In genomic region chr3:129208031-129208380, GRCm38 (mm10) we compare ENCODE assay signal across 16 mouse cellular contexts. TPM values are rescaled to one million over a fixed set of nuclear protein-coding genes. Genes with fewer than 3 reads are reported as not detected.
"Had no signal": no experiment of that assay in that cellular context is flagged by ENCODE, and none has a peak within 500 bp of the region (broad histone marks: within the 10 kb centered on the region; RNA-seq: fewer than 3 reads in every experiment).

No protein-coding gene starts in this region.

- H3K36me3 ChIP-seq: limb, embryonic 12.5 days; liver, embryonic 13.5 days; lung, embryonic 15.5 days; neural tube, embryonic 12.5 days had no signal

- H3K4me1 ChIP-seq: liver, embryonic 13.5 days had no signal

- H3K4me3 ChIP-seq: layer of hippocampus, adult 2 months; limb, embryonic 12.5 days; liver, embryonic 13.5 days; lung, embryonic 15.5 days; neural tube, embryonic 12.5 days had no signal

- DNase-seq: kidney, adult 9 months; liver; liver, embryonic 13.5 days; liver, postnatal 0 days; thymus, postnatal 14 days had no signal

- H3K9ac ChIP-seq: limb, embryonic 12.5 days; liver, embryonic 13.5 days; liver, postnatal 0 days; lung, embryonic 15.5 days; neural tube, embryonic 12.5 days had no signal

- H3K27ac ChIP-seq: kidney, postnatal 0 days; layer of hippocampus, adult 2 months; limb, embryonic 12.5 days; liver, embryonic 13.5 days; lung, embryonic 15.5 days; neural tube, embryonic 12.5 days; stomach, postnatal 0 days had no signal

- ATAC-seq: liver, postnatal 0 days had no signal

- H3K9me3 ChIP-seq: limb, embryonic 12.5 days; liver, embryonic 13.5 days; lung, embryonic 15.5 days; neural tube, embryonic 12.5 days had no signal

- H3K4me2 ChIP-seq: liver, embryonic 13.5 days; lung, embryonic 15.5 days; neural tube, embryonic 12.5 days had no signal

RNA-seq across cellular contexts. Expression of gene Pitx2, which starts 8.3 kb away (rescaled TPM):
- total RNA-seq: layer of hippocampus, adult 2 months; layer of hippocampus, postnatal 10 days; left cerebral cortex, postnatal 36 days; megakaryocyte-erythroid progenitor cell, adult 5-6 weeks; monocyte, adult 5-6 weeks; neutrophil, adult 5-6 weeks had no signal
